Mouse (Mus musculus) small intestine, adult 2 months (tissue): Measurements from ENCODE around the gene Mus81. TPM values are rescaled to one million over a fixed set of nuclear protein-coding genes. Genes with fewer than 3 reads are reported as not detected.

ENCODE experiments used
- H3K27ac ChIP-seq: fragments of 200-500 bp; 2 replicates; pipeline ENCODE4 v1.5.1; 2012; ENCODE audit warnings: low read depth, low read length, control low read depth, inconsistent platforms; ENCODE audit not compliant: insufficient read depth
- H3K27me3 ChIP-seq: fragments of 200-500 bp; 2 replicates; pipeline ENCODE4 v1.6.1; 2012; ENCODE audit warnings: mild to moderate bottlenecking, moderate library complexity, low read length, inconsistent platforms; ENCODE audit not compliant: control insufficient read depth, insufficient read depth
- H3K36me3 ChIP-seq: fragments of 200-500 bp; 2 replicates; pipeline ENCODE4 v1.6.1; 2012; ENCODE audit warnings: mild to moderate bottlenecking, low read length, control low read depth, inconsistent platforms; ENCODE audit not compliant: control insufficient read depth, insufficient read depth
- H3K4me1 ChIP-seq: fragments of 200-500 bp; 2 replicates; pipeline ENCODE4 v1.6.1; 2012; ENCODE audit warnings: low read length, inconsistent platforms, mixed read lengths; ENCODE audit not compliant: control insufficient read depth, insufficient read depth, insufficient read length
- H3K4me3 ChIP-seq: fragments of 200-500 bp; 2 replicates; pipeline ENCODE4 v1.5.1; 2012; ENCODE audit warnings: low read depth, mild to moderate bottlenecking, control low read depth, inconsistent platforms, low read length, moderate library complexity
- CTCF ChIP-seq: fragments of 200-500 bp; IDR thresholded peaks from 2 replicates; pipeline ENCODE4 v1.5.1; 2012; ENCODE audit warnings: low read depth, mild to moderate bottlenecking, control low read depth, inconsistent platforms, low read length, moderate library complexity, mixed read lengths; ENCODE audit not compliant: insufficient replicate concordance, insufficient read length; ENCODE audit errors: extremely low read depth
- POLR2A ChIP-seq: fragments of 200-500 bp; IDR thresholded peaks from 2 replicates; pipeline ENCODE4 v1.6.1; 2012; ENCODE audit warnings: low read depth, mild to moderate bottlenecking, control low read depth, inconsistent platforms, low read length, moderate library complexity
- WGBS: fragments of 180-500 bp; shearing (Covaris S2); methylation state at CpG from one replicate; pipeline ENCODE4 v1.1.7; 2018; 5-methylcytosine and 5-hydroxymethylcytosine counted together
- polyA plus RNA-seq: library from polyadenylated mRNA; depleted of rRNA; stranded (reverse); fragments of >200 nt; gene quantifications from 2 replicates; pipeline ENCODE4 v1.2.3, GENCODE M21; 2012

The Mus81 gene
- polyA plus RNA-seq, 1 experiment, result 29.1 TPM

DNA sequence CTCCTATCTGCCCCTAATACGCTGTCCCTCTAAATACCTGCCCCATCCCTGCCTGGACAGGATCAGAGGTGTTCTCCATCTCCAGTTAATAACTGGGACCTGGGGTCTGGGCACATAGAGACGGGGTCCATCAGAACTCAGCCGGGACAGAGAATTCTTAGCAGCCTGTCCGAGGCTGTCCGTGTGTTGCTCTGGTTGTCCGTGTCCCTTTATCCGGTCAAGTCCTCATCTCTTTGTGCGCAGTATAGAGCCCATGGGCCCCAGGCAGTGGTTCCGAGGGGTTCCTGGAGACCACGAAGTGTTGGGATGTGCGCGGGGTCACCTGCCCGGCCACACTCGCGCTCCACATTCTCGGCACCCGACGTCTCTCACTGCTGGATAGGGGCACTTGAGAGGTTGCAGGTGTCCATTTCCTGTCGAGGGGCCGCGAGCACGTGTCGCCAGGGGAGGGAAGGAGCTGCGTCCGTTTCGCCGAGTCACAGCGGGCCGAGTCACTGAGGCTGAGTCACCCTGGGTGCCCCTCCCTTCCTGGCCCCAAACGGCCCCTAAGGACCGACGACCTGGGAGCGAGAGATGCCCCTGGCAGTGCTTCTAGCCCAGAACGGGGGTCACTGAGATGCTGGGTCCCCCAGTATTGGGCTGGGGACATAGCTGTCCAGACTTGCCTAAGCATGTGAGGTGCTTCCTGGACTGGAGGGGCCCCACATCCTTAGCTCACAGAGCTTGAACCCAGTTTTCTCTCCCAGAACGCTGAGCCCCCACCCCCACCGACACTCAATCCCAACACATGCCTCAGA, 39.6 kb downstream of the Mus81 start:
- Histone ChIP-seq H3K4me1 (peaks cover 13% of the 10 kb centered on the region), H3K27ac (no peak overlapping the region), H3K36me3 (no peaks in the 10 kb centered on the region), H3K4me3 (peak overlapping the region; percentile 79), H3K27me3 (peaks cover 17% of the 10 kb centered on the region)
- WGBS, result 5% methylated on average over 36 of the region's 36 CpGs
- TF ChIP-seq POLR2A (no peak), CTCF (no peak)

DNA sequence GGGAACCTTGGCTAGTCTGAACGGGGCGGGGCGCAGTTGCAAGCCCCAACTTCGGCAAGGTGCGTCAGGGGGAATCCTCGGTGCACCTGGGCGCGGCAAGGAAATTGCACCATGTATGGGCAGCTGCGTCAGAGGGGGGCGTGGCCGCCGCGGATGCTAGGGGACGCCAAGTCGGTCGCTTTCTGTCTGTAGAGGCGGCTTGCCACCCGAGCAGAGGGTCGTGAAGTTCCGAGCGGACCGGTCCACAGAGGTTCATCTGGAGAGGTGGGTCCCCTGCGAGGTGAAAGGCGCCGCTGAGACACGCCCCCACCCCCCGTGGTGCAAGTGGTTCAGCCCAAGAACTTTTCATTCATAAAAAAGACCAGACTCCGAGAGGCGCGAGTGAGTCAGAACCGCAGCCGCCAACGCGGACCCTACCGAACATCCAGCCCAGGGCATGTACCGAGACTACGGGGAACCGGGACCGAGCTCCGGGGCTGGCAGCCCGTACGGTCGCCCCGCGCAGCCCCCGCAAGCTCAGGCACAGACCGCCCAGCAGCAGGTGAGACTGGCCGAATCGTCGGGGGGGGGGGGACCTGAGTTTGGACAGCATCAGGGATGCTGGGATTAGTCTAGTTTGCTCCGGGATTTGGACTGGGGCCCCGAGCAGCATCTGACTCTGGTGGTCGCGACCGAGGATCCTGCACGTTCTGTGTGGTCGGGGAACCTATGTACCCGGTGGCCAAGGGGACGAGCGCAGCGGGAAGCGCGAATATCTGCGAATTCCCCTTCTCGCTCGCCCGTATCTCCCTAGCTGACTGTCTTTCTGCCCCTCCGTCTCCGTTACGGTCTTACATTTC, 40.5 kb downstream of the Mus81 start, which contains the start of gene Fosl1:
Gene Fosl1, plus strand, starts transcription at position 33 of the 839 bp plus-strand sequence.
- WGBS, result under 1% methylated on average over 70 of the region's 70 CpGs

DNA sequence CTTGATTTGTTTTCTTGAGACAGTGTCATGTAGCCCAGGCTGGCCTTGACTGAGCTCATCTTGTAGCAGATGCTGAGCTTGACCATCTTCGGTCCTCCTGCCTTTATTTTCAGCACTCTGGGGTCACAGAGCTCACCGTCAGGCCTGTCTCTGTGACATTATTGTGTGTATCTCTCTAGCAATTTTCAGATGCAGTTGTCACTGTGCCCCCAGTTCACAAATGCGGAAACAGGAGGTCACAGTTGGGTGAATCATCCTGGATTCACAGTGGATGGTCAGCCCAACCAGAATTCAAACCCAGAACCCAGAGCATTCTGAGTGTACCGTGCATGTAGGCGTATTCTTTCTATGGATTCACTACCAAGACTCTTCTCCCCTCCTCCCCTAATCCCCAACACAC, 42.5 kb downstream of the Mus81 start:
- peaks cover 17% of the 10 kb centered on the region for H3K27me3 ChIP-seq
- H3K4me1 ChIP-seq, result peaks cover 13% of the 10 kb centered on the region
- no peaks in the 10 kb centered on the region for H3K36me3 ChIP-seq
- H3K27ac ChIP-seq, result no peak overlapping the region
- 94% methylated on average over 5 of the region's 5 CpGs for WGBS
- no peak for TF ChIP-seq POLR2A
- no peak for TF ChIP-seq CTCF
- no peak overlapping the region for H3K4me3 ChIP-seq

More for the DNA sequence above, 40.5 kb downstream of the Mus81 start, which contains the start of gene Fosl1:
- H3K4me3 ChIP-seq, result peak within 1 kb of the TSS; percentile 79
- peaks cover 13% of the 10 kb centered on the region for H3K4me1 ChIP-seq
- no peaks in the 10 kb centered on the region for H3K36me3 ChIP-seq
- H3K27me3 ChIP-seq, result peaks cover 17% of the 10 kb centered on the region
- TF ChIP-seq POLR2A, result no peak
- no peak for TF ChIP-seq CTCF
- H3K27ac ChIP-seq, result no peak within 1 kb of the TSS

DNA sequence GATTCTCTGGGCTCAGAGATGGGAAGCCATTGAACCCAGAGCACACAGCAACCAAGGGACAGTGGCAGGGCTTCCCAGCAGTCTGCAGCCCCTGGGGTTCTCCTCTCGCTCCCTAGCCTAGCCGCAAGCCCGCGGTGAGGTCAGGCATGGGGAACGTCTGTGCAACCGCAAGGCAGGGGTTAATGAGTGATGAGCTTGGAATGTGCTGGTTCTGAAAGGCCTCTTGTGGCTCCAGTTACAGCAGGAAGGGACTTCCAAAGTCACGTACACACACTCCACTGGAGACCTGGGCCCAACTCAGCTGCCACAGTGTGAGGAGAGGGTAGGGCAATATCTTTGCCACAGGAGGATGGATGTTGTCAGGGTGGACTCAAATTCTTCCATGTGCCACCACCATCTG, 43.2 kb downstream of the Mus81 start:
- WGBS, result 35% methylated on average over 7 of the region's 7 CpGs
- Histone ChIP-seq H3K4me3 (no peak overlapping the region), H3K27me3 (peaks cover 17% of the 10 kb centered on the region), H3K4me1 (peaks cover 13% of the 10 kb centered on the region), H3K27ac (no peak overlapping the region), H3K36me3 (no peaks in the 10 kb centered on the region)
- no peak for TF ChIP-seq CTCF
- TF ChIP-seq POLR2A, result no peak

DNA sequence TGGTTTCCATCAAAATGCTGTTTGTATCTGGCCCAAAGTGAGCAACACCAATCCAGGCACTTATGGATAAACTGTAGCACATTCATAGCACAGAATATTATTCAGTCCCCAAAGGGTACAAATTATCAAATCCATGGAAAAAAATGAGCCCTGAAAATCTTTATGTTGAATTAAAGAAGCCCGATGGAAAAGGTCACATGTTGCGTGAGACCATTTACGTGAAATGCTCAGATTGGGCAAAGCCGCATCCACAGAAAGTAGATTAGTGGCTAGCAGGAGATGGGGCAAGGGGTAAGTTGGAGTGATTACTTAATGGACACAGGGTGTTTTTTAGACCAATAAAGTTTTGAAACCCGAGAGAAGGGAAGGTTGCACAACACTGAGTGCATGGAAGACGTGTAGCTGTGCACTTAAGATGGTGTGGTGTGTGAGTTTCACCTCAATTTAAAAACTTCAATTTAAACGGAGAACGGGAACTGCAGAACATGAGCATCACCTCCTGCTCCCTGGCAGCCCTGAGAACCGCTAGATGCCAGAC, 43.8 kb downstream of the Mus81 start:
- Histone ChIP-seq H3K4me3 (no peak overlapping the region), H3K36me3 (no peaks in the 10 kb centered on the region), H3K4me1 (peaks cover 13% of the 10 kb centered on the region), H3K27ac (no peak overlapping the region), H3K27me3 (peaks cover 17% of the 10 kb centered on the region)
- WGBS, result 58% methylated on average over 9 of the region's 9 CpGs
- TF ChIP-seq CTCF, result no peak
- no peak for TF ChIP-seq POLR2A

DNA sequence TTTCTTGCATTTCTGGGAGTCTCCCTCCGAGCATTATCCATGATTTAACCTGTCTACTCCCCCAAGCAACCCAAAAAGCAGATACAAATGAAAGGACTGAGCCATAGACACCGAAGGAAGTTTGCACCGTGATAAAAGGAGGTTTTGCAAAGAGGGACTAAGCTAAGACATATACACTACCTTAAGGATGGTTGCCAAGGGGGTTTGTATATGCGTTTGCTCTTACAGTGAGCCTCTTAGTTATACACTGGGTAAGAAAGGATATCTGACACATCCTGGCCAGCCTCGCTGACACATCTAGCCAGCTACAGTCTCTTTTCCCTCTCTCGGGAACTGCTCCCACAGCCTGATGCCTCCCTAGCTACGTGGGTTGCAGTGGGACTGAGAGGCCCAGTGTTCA, 54.3 kb downstream of the Mus81 start:
- TF ChIP-seq CTCF (no peak), POLR2A (no peak)
- Histone ChIP-seq H3K27ac (no peak overlapping the region), H3K27me3 (no peaks in the 10 kb centered on the region), H3K4me3 (no peak overlapping the region), H3K36me3 (no peaks in the 10 kb centered on the region), H3K4me1 (peaks cover 9% of the 10 kb centered on the region)
- 62% methylated on average over 7 of the region's 7 CpGs for WGBS
